Mouse (Mus musculus): ENCODE data around the gene Stil.

DNA sequence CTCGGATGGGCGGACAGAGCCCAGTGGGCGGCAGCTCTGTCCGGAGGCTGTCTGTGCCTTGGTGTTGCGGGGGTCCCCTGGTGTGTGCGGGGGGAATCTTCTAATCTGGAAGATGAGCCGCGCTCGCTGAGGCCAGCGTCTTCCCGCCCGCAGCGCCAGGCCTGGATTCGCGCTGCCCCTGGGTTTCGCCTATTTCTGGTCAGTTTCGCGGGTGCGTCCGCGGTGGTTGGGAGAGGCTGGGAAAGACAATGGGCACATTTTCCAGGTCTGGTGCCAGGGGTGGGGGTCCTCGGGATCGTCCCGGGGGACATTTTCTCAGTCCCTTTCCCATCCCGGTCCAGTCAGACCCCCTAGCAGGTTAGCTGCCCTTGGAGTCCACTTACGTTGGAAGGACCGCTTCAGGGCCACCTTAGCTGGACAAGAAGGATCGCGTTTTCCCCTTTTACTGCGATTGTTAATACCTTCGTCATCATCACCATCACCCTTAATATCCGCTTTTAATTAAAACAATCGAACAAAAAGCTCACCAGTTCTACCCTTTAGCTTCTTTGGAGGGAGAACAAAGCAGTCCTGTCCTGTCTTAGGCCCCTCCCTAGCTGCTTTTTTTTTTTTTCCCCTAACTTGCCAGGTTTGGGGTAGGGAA lies 57.8 kb downstream of the Stil start:
- TF ChIP-seq GATA1 (IDR thresholded peaks at IDR 0.05; ENCODE audit: borderline replicate concordance, low read length) (no peak), FLI1 (IDR thresholded peaks at IDR 0.05; ENCODE audit: low read length) (no peak)

Measured in megakaryocyte, embryonic 14.5 days (primary cell).